Mouse (Mus musculus): ENCODE data around the gene Hoxb8.

GRCm38 (mm10) chr11:96292565-96293301 is 11.0 kb downstream of the Hoxb8 start:
- no peak for TF ChIP-seq USF1 (IDR thresholded peaks at IDR 0.05; ENCODE audit: low read depth)
- no peak for TF ChIP-seq POLR2AphosphoS2 (IDR thresholded peaks at IDR 0.05; ENCODE audit: insufficient read length, low read depth)
- TF ChIP-seq MYOG (IDR thresholded peaks at IDR 0.05; ENCODE audit: control insufficient read depth in 1 of 3, insufficient read depth in 1 of 3, insufficient read length in 2 of 3, low read depth in 2 of 3), result no peak
- TF ChIP-seq E2F4 (IDR thresholded peaks at IDR 0.05; ENCODE audit: insufficient read depth), result no peak
- no peak for TF ChIP-seq POLR2A (IDR thresholded peaks at IDR 0.05; ENCODE audit: insufficient read length, low read depth)
- TF ChIP-seq MAX (IDR thresholded peaks at IDR 0.05; ENCODE audit: low read depth), result no peak
- no peak for TF ChIP-seq REST (IDR thresholded peaks at IDR 0.05; ENCODE audit: insufficient read depth, insufficient read length)
- TF ChIP-seq MYOD1 (IDR thresholded peaks at IDR 0.05; ENCODE audit: control insufficient read depth in 1 of 3, insufficient read length in 2 of 3, low read depth in 2 of 3), result no peak
- TF ChIP-seq TCF12 (IDR thresholded peaks at IDR 0.05; ENCODE audit: insufficient read depth, poor library complexity, severe bottlenecking), result no peak
